Mouse (Mus musculus): Measurements from ENCODE around the gene Ren1. TPM values are rescaled to one million over a fixed set of nuclear protein-coding genes. Genes with fewer than 3 reads are reported as not detected.

The Ren1 gene
- not detected in 2 replicates for total RNA-seq (2023)

DNA sequence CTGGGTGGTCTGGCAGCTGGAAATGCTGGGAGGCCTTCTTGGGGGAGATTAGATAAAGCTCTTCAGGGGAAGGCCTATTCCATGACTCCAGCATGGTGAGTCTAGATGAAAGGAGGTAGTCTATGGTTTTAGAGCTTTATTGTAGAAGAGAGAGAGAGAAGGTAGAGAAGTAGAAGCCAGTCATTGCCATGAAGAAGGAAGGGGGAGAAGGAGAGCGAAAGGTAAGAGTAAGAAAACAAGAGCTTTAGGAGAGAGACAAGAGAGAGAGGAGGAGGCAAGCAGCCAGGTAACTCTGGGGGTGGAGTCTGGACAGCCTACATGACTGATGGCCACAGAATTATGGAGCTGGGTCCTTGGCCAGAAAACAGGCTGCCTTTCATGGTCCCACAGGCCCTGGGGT, at the start of gene Ren1:
Gene Ren1, plus strand, starts transcription at position 301 of the 400 bp plus-strand sequence.

GRCm38 (mm10) chr1:133309652-133310267, 40.5 kb upstream of the Ren1 start, which contains the start of gene Golt1a:
Gene Golt1a, plus strand, starts transcription at chr1:133309800.

DNA sequence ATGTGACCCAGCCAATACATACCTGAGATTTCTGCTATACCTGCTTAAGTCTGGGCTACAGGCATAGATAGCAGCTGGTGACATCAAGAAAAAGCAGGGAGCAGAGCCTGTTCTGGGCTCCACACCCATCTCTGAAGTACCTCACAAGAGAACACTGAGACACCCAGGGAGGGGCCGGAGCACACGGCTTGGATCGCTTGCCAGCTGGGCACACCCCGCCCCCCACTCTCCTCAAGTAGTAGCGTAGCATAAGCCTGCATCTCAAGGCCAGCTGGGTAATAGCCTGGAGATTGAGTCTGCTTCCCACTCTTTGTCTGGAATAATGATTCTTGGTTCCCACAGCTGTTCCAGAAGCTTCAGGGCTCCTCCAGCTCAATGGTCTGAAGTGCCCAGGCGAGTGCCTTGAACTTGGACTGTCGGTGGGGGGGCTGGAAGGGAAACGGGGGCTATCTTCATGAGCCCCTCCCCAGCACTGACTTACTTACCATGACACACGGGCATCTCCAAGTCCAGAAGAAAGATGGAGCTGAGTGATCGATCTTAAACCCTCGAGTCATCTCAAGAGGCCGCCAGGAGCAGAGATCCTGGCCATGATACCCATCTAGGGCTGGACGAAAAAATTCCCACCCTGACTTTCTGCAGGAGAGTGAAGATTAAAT, 28.9 kb upstream of the Ren1 start, which contains the start of gene Kiss1:
Gene Kiss1, plus strand, starts transcription at position 609 of the 659 bp plus-strand sequence.

GRCm38 (mm10) chr1:133363276-133364021, 13.1 kb downstream of the Ren1 start, which contains the start of gene Etnk2:
Gene Etnk2, plus strand, starts transcription at chr1:133363572.

Other genes with a start within 250 kb of the Ren1 start
- 176 and 204 TPM in 2 replicates for gene Ppp1r15b, start 219.4 kb upstream of the Ren1 start, total RNA-seq (2023)
- gene Plekha6, start 186.3 kb upstream of the Ren1 start, total RNA-seq (2023), result 2.2 and 7.4 TPM in 2 replicates
- not detected in 2 replicates for gene Golt1a, start 40.7 kb upstream of the Ren1 start, total RNA-seq (2023)
- gene Kiss1, start 28.6 kb upstream of the Ren1 start, total RNA-seq (2023), result not detected in 2 replicates
- not detected in 2 replicates for gene Etnk2, start 13.1 kb downstream of the Ren1 start, total RNA-seq (2023)
- gene Sox13, start 73.9 kb downstream of the Ren1 start, total RNA-seq (2023), result 5.9 and 7.7 TPM in 2 replicates